Mouse (Mus musculus) lung, embryonic 15.5 days (tissue): ENCODE results near the gene Il2rb. TPM values are rescaled to one million over a fixed set of nuclear protein-coding genes. Genes with fewer than 3 reads are reported as not detected.
A peak's percentile ranks its signal among the peaks of the same experiment; 100 is the strongest.

ENCODE experiments used
- ATAC-seq: fragments of 200-750 bp; cut with Nextera tagmentation; 2 replicates; pipeline ENCODE4 v1.8.0; 2017; ENCODE audit warnings: moderate number of reproducible peaks, borderline replicate concordance; ENCODE audit not compliant: low FRiP score, low TSS enrichment; ENCODE audit errors: extremely low read depth
- H3K27ac ChIP-seq: fragments of 300-500 bp; sonication (generic); 2 replicates; pipeline ENCODE4 v1.5.1; 2015; ENCODE audit warnings: moderate library complexity, mild to moderate bottlenecking, inconsistent platforms
- H3K27me3 ChIP-seq: fragments of 300-500 bp; sonication (generic); 2 replicates; pipeline ENCODE4 v1.6.1; 2015; ENCODE audit warnings: inconsistent platforms
- H3K36me3 ChIP-seq: fragments of 300-500 bp; sonication (generic); 2 replicates; pipeline ENCODE4 v1.6.1; 2015; ENCODE audit warnings: inconsistent platforms
- H3K4me1 ChIP-seq: fragments of 300-500 bp; sonication (generic); 2 replicates; pipeline ENCODE4 v1.6.1; 2015; ENCODE audit warnings: inconsistent platforms
- H3K4me2 ChIP-seq: fragments of 300-500 bp; sonication (generic); 2 replicates; pipeline ENCODE4 v1.6.1; 2015; ENCODE audit warnings: inconsistent platforms, mild to moderate bottlenecking, moderate library complexity
- H3K4me3 ChIP-seq: fragments of 300-500 bp; sonication (generic); 2 replicates; pipeline ENCODE4 v1.5.1; 2015; ENCODE audit warnings: mild to moderate bottlenecking, inconsistent platforms
- H3K9ac ChIP-seq: fragments of 300-500 bp; sonication (generic); 2 replicates; pipeline ENCODE4 v1.6.1; 2015; ENCODE audit warnings: inconsistent platforms
- H3K9me3 ChIP-seq: fragments of 300-500 bp; sonication (generic); 2 replicates; pipeline ENCODE4 v1.6.1; 2016; ENCODE audit warnings: inconsistent platforms
- WGBS: fragments of 180-500 bp; shearing (Covaris S2); methylation state at CpG from one replicate; pipeline ENCODE4 v1.1.7; 2015; 5-methylcytosine and 5-hydroxymethylcytosine counted together
- polyA plus RNA-seq: library from polyadenylated mRNA; unstranded; fragments of >200 nt; fragmentation: Nextera tagmentation; extraction: Ambion mirVana; gene quantifications from 2 replicates; pipeline ENCODE4 v1.2.1, GENCODE M21; 2015

Gene Il2rb
- polyA plus RNA-seq, 1 experiment from 2014 or later = 1.3 TPM

DNA sequence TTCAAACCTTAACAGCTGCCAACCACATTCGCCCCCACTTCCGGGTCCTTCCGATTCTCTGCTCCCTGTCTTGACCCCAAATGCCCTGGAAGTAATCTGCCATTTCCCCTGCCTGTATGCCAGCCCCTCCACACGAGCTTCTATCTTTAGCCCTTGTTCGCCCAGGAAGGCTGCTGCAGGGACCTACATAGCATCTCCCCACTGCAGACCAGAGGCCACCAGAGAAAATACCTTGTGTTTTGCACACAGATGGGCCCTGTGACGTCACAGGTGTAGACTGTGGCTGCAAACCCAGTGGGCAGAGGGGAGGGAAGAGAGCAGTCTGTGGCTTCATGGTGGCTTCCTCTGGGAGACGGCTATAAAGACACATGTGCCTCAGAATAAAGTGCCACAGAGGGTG is 23.1 kb upstream of the Il2rb start:
- H3K4me2 ChIP-seq = no peak overlapping the region
- H3K4me1 ChIP-seq = no peaks in the 10 kb centered on the region; the same call in 1 of the 2 replicates
- H3K4me3 ChIP-seq = no peak overlapping the region
- no peaks in the 10 kb centered on the region for H3K27me3 ChIP-seq
- no peak for ATAC-seq
- 55% methylated on average over 7 of the region's 7 CpGs for WGBS
- no peak overlapping the region for H3K27ac ChIP-seq
- H3K36me3 ChIP-seq = no peaks in the 10 kb centered on the region
- H3K9ac ChIP-seq = no peak overlapping the region
- no peaks in the 10 kb centered on the region for H3K9me3 ChIP-seq

- H3K4me2 ChIP-seq = no peak overlapping the region
- no peak for ATAC-seq
- no peaks in the 10 kb centered on the region; the same call in 1 of the 2 replicates for H3K4me1 ChIP-seq
- H3K9ac ChIP-seq = no peak overlapping the region
- no peaks in the 10 kb centered on the region for H3K27me3 ChIP-seq
- H3K4me3 ChIP-seq = no peak overlapping the region
- H3K36me3 ChIP-seq = no peaks in the 10 kb centered on the region
- H3K27ac ChIP-seq = no peak overlapping the region
- no peaks in the 10 kb centered on the region for H3K9me3 ChIP-seq
- 78% methylated on average over 6 of the region's 6 CpGs for WGBS
These were observed 20.7 kb upstream of the Il2rb start for GRCm38 (mm10) chr15:78515759-78516158.

GRCm38 (mm10) chr15:78514393-78515146 is 19.5 kb upstream of the Il2rb start:
- Histone ChIP-seq H3K27me3 (no peaks in the 10 kb centered on the region), H3K36me3 (no peaks in the 10 kb centered on the region), H3K4me3 (no peak overlapping the region), H3K9ac (no peak overlapping the region), H3K9me3 (no peaks in the 10 kb centered on the region), H3K4me1 (peaks cover 10% of the 10 kb centered on the region), H3K27ac (no peak overlapping the region), H3K4me2 (no peak overlapping the region)
- WGBS = 21% methylated on average over 7 of the region's 7 CpGs
- ATAC-seq = peak; percentile 50; the same call in 1 of the 2 replicates

GRCm38 (mm10) chr15:78513019-78513418 is 17.9 kb upstream of the Il2rb start:
- Histone ChIP-seq H3K4me2 (no peak overlapping the region), H3K27ac (no peak overlapping the region), H3K4me3 (no peak overlapping the region), H3K9ac (no peak overlapping the region), H3K36me3 (no peaks in the 10 kb centered on the region), H3K9me3 (no peaks in the 10 kb centered on the region), H3K4me1 (peaks cover 10% of the 10 kb centered on the region), H3K27me3 (no peaks in the 10 kb centered on the region)
- 76% methylated on average over 14 of the region's 14 CpGs for WGBS
- no peak for ATAC-seq

- no peak overlapping the region for H3K9ac ChIP-seq
- H3K27ac ChIP-seq = no peak overlapping the region
- no peaks in the 10 kb centered on the region for H3K36me3 ChIP-seq
- no peaks in the 10 kb centered on the region for H3K27me3 ChIP-seq
- H3K9me3 ChIP-seq = no peaks in the 10 kb centered on the region
- WGBS = 55% methylated on average over 7 of the region's 7 CpGs
- ATAC-seq = no peak
- H3K4me2 ChIP-seq = no peak overlapping the region
- H3K4me1 ChIP-seq = peaks cover 10% of the 10 kb centered on the region
- H3K4me3 ChIP-seq = no peak overlapping the region
These were observed 16.9 kb upstream of the Il2rb start for GRCm38 (mm10) chr15:78511951-78512350.

DNA sequence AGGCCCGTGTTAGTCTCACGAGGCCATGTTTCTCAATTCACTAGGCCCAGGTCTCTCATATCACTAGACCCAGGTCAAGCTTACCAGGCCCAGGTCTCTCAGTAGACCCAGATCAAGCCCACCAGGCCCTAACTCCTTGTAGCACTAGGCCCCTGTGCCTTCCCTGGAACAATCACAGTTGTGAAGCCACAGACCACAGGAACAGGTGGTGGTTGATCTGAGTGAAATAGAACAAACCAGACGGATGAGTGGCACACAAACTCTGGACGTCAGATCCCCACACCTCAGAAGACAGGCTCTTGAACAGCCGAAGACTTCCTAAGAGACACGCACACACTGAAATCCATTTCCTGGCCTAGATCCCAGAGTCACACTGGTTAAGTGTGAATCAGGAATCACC is 15.7 kb upstream of the Il2rb start:
- whole genome bisulfite sequencing = 69% methylated on average over 6 of the region's 6 CpGs
- no peak for ATAC-seq

DNA sequence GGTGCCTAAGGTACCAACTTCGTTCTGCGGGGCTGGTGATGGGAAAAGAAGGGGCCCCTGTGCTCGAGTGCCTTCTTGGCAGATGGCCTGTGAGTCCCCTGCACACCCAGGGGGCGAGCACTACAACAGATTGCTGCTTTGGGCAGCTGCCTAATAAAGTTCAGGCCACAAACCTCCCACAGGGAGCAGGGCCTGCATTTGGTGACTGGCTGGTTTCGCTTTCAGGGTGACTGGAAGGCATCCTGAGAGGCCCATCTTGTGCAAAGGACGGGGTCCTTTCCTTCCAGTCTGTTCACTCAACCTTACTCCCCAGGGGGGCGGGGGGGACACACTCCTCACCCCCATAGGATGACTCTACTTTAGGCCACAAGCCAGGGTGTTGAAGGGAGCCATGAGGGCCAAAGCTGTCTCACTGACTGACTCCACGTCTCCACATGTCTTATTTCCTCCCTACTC is 15.1 kb upstream of the Il2rb start:
- Histone ChIP-seq H3K4me2 (no peak overlapping the region), H3K9ac (no peak overlapping the region)

More for the DNA sequence above, 15.7 kb upstream of the Il2rb start:
- H3K27ac ChIP-seq = peak overlapping the region; percentile 6; the same call in 1 of the 2 replicates
- H3K9me3 ChIP-seq = no peaks in the 10 kb centered on the region
- H3K4me3 ChIP-seq = no peak overlapping the region
- H3K9ac ChIP-seq = no peak overlapping the region
- no peaks in the 10 kb centered on the region for H3K27me3 ChIP-seq
- H3K4me2 ChIP-seq = no peak overlapping the region
- peaks cover 10% of the 10 kb centered on the region for H3K4me1 ChIP-seq
- no peaks in the 10 kb centered on the region for H3K36me3 ChIP-seq

GRCm38 (mm10) chr15:78509297-78509899 is 14.3 kb upstream of the Il2rb start:
- no peak for ATAC-seq
- H3K36me3 ChIP-seq = no peaks in the 10 kb centered on the region
- no peaks in the 10 kb centered on the region for H3K27me3 ChIP-seq
- H3K9me3 ChIP-seq = no peaks in the 10 kb centered on the region
- H3K27ac ChIP-seq = 0 out of 2 replicates have a peak overlapping the region, but pooled peaks have one; percentile 19
- no peak overlapping the region; the same call in 1 of the 2 replicates for H3K4me2 ChIP-seq
- H3K9ac ChIP-seq = no peak overlapping the region
- 37% methylated on average over 12 of the region's 12 CpGs for WGBS
- peaks cover 10% of the 10 kb centered on the region for H3K4me1 ChIP-seq
- no peak overlapping the region for H3K4me3 ChIP-seq

More for the DNA sequence above, 15.1 kb upstream of the Il2rb start:
- H3K27me3 ChIP-seq = no peaks in the 10 kb centered on the region
- WGBS = 54% methylated on average over 8 of the region's 8 CpGs
- peaks cover 10% of the 10 kb centered on the region for H3K4me1 ChIP-seq
- no peaks in the 10 kb centered on the region for H3K36me3 ChIP-seq
- H3K9me3 ChIP-seq = no peaks in the 10 kb centered on the region
- H3K4me3 ChIP-seq = no peak overlapping the region
- 0 out of 2 replicates have a peak overlapping the region, but pooled peaks have one; percentile 19 for H3K27ac ChIP-seq
- ATAC-seq = no peak

GRCm38 (mm10) chr15:78508443-78508842 is 13.4 kb upstream of the Il2rb start:
- no peaks in the 10 kb centered on the region for H3K36me3 ChIP-seq
- peaks cover 10% of the 10 kb centered on the region for H3K4me1 ChIP-seq
- H3K9me3 ChIP-seq = no peaks in the 10 kb centered on the region
- no peak overlapping the region for H3K27ac ChIP-seq
- ATAC-seq = no peak
- H3K27me3 ChIP-seq = no peaks in the 10 kb centered on the region
- H3K4me3 ChIP-seq = no peak overlapping the region
- no peak overlapping the region for H3K4me2 ChIP-seq
- H3K9ac ChIP-seq = no peak overlapping the region
- 57% methylated on average over 7 of the region's 7 CpGs for WGBS

GRCm38 (mm10) chr15:78505541-78505940 is 10.5 kb upstream of the Il2rb start:
- Histone ChIP-seq H3K9me3 (no peaks in the 10 kb centered on the region), H3K9ac (no peak overlapping the region), H3K4me1 (peaks cover 9% of the 10 kb centered on the region), H3K27ac (no peak overlapping the region), H3K4me2 (no peak overlapping the region), H3K4me3 (no peak overlapping the region), H3K27me3 (no peaks in the 10 kb centered on the region), H3K36me3 (no peaks in the 10 kb centered on the region)
- WGBS = 69% methylated on average over 3 of the region's 3 CpGs
- ATAC-seq = no peak

GRCm38 (mm10) chr15:78504816-78505215 is 9.7 kb upstream of the Il2rb start:
- no peak for ATAC-seq
- WGBS = 87% methylated on average over 5 of the region's 5 CpGs
- Histone ChIP-seq H3K9ac (no peak overlapping the region), H3K4me2 (no peak overlapping the region), H3K36me3 (no peaks in the 10 kb centered on the region), H3K4me3 (no peak overlapping the region), H3K9me3 (no peaks in the 10 kb centered on the region), H3K27ac (no peak overlapping the region), H3K4me1 (peaks cover 3% of the 10 kb centered on the region), H3K27me3 (no peaks in the 10 kb centered on the region)

- 69% methylated on average over 1 of the region's 1 CpGs for WGBS
These were observed 8.9 kb upstream of the Il2rb start for GRCm38 (mm10) chr15:78504013-78504412.

More at GRCm38 (mm10) chr15:78504013-78504412, 8.9 kb upstream of the Il2rb start:
- ATAC-seq = no peak
- Histone ChIP-seq H3K27ac (no peak overlapping the region), H3K4me1 (no peaks in the 10 kb centered on the region), H3K4me3 (no peak overlapping the region), H3K36me3 (no peaks in the 10 kb centered on the region), H3K9me3 (no peaks in the 10 kb centered on the region), H3K4me2 (no peak overlapping the region), H3K27me3 (no peaks in the 10 kb centered on the region), H3K9ac (no peak overlapping the region)
